Comparison of ENCODE assay signal across 26 mouse cellular contexts in genomic region chr5:151270815-151271214, GRCm38 (mm10). TPM values are rescaled to one million over a fixed set of nuclear protein-coding genes. Genes with fewer than 3 reads are reported as not detected.
"Had no signal": no experiment of that assay in that cellular context is flagged by ENCODE, and none has a peak within 500 bp of the region (broad histone marks: within the 10 kb centered on the region; RNA-seq: fewer than 3 reads in every experiment).

No protein-coding gene starts in this region.

- H3K4me3 ChIP-seq: gastrocnemius, adult 2 months; heart, embryonic 10.5 days; heart, embryonic 12.5 days; hindbrain, embryonic 10.5 days; hindbrain, embryonic 12.5 days; intestine, embryonic 15.5 days; layer of hippocampus, adult 2 months; left cerebral cortex, adult 2 months; limb, embryonic 10.5 days; limb, embryonic 12.5 days had no signal

- H3K27me3 ChIP-seq: heart, embryonic 12.5 days; hindbrain, embryonic 12.5 days; intestine, embryonic 15.5 days; limb, embryonic 12.5 days had no signal

- H3K4me2 ChIP-seq: heart, embryonic 12.5 days; hindbrain, embryonic 12.5 days; hindbrain, embryonic 14.5 days; intestine, embryonic 15.5 days; limb, embryonic 12.5 days had no signal

- DNase-seq: gastrocnemius, adult 2 months; gastrocnemius, postnatal 10 days; gastrocnemius, postnatal 25 days; heart, adult 18-20 months; heart, postnatal 10 days; heart, postnatal 4 days; kidney, adult 18-20 months; kidney, adult 8-10 months; kidney, postnatal 10 days; kidney, postnatal 25 days; kidney, postnatal 4 days had no signal

- H3K9me3 ChIP-seq: heart, embryonic 10.5 days; heart, embryonic 12.5 days; hindbrain, embryonic 10.5 days; hindbrain, embryonic 12.5 days; intestine, embryonic 15.5 days; limb, embryonic 10.5 days; limb, embryonic 12.5 days had no signal

- H3K36me3 ChIP-seq: heart, embryonic 10.5 days; heart, embryonic 12.5 days; hindbrain, embryonic 10.5 days; hindbrain, embryonic 12.5 days; intestine, embryonic 15.5 days; limb, embryonic 10.5 days; limb, embryonic 12.5 days had no signal

- H3K27ac ChIP-seq: gastrocnemius, adult 2 months; heart, embryonic 10.5 days; hindbrain, embryonic 10.5 days; hindbrain, embryonic 12.5 days; hindbrain, embryonic 14.5 days; intestine, embryonic 15.5 days; layer of hippocampus, adult 2 months; left cerebral cortex, adult 2 months; limb, embryonic 10.5 days; limb, embryonic 12.5 days; liver, embryonic 14.5 days had no signal

- H3K9ac ChIP-seq: heart, embryonic 12.5 days; hindbrain, embryonic 12.5 days; hindbrain, embryonic 14.5 days; intestine, embryonic 15.5 days; limb, embryonic 12.5 days; liver, embryonic 14.5 days had no signal

- ATAC-seq: hindbrain, embryonic 16.5 days; inflammation-experienced regulatory T-cells, adult 6 months; intestine, embryonic 15.5 days; intestine, postnatal 0 days had no signal

- H3K4me1 ChIP-seq: heart, embryonic 10.5 days; heart, embryonic 12.5 days; hindbrain, embryonic 10.5 days; hindbrain, embryonic 12.5 days; intestine, embryonic 15.5 days; limb, embryonic 10.5 days; limb, embryonic 12.5 days had no signal

RNA-seq across cellular contexts. Expression of gene Stard13, which starts 37.2 kb away (rescaled TPM):
- total RNA-seq: granulocyte monocyte progenitor cell, adult 5-6 weeks had no signal
